Mouse (Mus musculus): ENCODE measurements around the gene Clp1. TPM values are rescaled to one million over a fixed set of nuclear protein-coding genes. Genes with fewer than 3 reads are reported as not detected.

The Clp1 gene
- total RNA-seq (2023), result 10 to 100 TPM; 16.9 to 19.8 TPM

DNA sequence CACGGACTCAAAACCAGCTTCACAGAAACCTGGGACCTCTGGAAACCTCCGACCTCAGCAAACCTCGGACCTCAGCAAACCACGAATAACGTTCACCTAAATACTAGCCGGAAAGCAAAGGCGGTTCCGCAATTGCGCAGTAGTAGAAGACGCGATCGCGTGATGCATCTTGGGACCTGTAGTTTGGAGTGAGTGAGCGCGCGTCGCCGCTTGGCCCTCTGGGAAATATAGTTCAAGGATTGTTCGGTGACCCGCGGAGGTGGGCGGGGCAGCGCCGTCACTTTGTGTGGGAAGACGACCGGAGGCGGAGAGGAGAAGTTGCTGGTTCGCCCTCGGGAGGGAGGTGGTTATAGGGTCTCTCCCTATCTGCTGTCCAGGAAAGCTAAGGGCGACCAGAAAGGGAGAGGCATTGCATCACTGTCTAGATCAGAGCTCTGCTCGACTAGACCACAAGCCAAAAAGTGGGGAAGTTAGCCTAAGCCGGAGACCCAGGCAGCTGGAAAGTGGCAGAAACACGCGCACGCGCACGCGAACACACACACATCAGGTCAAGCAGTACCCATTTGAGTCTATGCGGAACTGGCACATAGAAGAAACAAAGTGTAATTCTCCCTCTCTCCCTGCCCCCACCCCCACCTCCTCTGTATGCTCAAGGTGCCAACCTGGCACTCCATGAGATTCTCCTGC lies at the start of gene Clp1:
Gene Clp1 (minus strand): TSS at position 179 of the 687 bp plus-strand sequence.

DNA sequence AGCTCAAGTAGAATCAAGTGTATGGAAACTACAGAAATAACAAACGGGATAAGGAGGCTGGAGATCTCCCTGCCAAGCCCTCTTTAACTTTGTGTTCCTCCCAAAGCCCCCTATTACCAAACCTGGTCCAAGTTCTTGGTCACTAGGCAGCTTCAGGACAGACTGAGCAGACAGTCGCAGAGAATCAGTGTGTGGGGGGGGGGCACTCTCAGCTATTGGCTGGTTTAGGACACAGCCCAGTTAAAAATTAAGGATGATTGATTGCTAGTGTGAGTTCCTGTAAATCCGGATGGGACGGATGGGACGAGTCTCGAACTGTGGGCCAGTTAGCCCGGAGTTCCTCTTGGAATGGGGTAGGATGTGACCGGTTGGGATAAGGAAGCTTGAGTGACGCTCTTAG lies 48.1 kb upstream of the Clp1 start, which contains the start of gene Serping1:
Gene Serping1 (minus strand): TSS at position 204 of the 400 bp plus-strand sequence.

DNA sequence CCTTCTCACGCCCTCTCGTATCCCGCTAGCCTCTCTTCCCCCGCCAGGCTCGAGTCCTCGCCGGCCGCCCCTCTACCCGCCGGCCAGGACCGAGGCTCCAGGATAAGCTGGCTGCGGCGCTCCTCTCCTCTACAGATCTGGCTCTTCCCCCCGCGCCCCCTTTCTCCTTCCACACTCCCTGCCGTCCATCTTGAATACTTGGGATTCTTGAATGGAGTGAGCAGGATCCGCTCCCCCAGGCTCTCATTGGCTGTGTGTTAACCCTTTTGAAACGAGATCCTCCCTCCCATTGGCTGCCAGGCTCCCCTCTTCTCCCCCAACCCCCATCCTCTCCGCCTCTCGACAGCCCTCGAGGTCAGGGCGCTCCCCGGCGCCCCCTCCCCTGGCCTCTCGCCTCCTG lies 16.4 kb upstream of the Clp1 start, which contains the start of gene Gm19426:
Gene Gm19426 (minus strand): TSS at position 95 of the 400 bp plus-strand sequence.

DNA sequence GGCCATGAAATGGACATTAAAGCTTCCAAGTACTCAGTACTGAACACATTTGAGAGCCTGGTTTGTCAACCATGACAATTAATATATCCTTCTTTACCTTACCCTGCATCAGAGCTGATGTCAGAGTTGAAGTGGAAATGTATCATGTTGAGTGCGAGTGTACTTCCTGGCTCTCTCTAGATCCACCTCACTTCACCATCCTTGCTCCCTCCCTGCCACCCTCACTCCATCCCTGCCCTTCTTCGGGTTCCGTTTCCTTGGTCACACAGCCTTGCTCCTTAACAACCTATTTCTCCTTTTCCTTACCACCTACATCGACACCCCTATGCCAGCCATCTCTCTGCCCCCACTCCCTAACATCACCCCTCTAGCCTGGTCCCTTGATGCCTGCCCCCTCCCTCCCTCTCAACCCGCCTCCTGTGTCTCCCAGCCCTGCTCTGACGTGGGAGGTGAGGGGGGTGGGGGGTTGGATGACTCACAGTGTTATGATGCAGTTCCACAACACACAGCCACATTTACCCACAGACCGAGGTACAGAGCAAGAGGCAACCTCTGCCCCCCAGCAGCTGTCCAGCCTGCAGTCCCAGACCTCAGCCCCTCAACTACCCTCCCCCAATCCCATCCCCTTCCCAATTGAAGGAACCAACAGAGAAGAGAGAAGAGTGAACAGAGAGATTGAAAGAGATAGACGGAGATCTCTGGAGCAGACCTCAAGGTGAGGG lies 6.6 kb upstream of the Clp1 start, which contains the start of gene Ypel4:
Gene Ypel4 (plus strand): TSS at position 480 of the 722 bp plus-strand sequence.

DNA sequence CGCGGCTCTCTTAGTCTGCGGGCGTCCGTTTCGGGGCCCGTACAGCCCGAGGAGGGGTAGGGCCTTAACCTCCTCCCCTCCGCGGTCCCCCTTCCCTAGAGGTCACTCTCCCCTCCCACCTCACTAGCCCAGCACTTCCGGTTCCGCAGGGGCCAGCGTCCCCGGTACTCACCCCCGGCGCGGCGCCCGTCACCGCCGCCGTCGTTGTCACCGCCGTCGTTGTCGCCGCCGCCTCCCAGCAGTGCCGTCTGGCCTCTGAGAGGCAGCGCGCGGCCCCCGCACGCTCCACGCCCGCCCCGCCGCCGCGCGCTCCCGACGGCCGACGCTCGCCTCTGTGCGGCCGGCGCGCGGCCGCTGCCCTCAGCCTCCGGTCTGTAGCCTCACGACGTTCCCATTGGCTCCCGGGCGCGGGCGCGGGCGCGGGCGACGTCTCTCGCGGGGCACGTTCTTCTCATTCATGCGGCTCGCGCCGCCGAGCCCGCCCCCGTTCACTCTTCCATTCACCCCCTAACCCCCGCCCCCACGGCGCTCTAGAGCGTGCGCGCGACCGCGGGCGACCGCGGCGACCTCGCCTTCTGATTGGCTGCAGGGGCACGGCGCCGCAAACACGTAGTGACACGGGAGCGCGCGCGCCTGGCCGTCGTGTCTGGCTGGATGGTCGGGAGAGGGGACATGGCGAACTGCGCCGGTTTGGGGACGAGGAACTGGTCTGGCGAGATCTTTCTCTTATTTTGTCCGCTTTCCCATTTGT lies 12.2 kb downstream of the Clp1 start, which contains the start of gene Zdhhc5:
Gene Zdhhc5 (minus strand): TSS at position 370 of the 751 bp plus-strand sequence.

DNA sequence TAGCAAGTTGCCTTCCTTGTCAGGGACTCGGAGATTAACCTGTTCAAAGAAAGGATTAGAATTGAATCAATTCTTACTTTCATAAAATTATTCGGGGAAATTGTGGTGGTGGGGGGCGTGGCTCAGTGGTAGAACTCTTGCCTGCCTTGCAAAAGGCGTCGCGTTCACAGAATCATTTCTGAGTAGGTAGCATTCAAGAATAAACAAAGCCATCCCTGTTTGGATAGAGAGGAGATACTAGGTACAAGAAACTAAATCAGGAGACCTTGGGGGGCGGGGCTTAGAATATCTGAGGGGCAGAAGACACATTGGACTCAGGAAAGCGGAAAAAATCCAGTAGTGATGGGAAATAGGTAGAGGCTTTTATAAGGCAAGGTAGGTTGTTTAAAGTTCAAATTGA lies 48.1 kb downstream of the Clp1 start, which contains the start of gene Tmx2:
Gene Tmx2 (minus strand): TSS at position 125 of the 400 bp plus-strand sequence.

DNA sequence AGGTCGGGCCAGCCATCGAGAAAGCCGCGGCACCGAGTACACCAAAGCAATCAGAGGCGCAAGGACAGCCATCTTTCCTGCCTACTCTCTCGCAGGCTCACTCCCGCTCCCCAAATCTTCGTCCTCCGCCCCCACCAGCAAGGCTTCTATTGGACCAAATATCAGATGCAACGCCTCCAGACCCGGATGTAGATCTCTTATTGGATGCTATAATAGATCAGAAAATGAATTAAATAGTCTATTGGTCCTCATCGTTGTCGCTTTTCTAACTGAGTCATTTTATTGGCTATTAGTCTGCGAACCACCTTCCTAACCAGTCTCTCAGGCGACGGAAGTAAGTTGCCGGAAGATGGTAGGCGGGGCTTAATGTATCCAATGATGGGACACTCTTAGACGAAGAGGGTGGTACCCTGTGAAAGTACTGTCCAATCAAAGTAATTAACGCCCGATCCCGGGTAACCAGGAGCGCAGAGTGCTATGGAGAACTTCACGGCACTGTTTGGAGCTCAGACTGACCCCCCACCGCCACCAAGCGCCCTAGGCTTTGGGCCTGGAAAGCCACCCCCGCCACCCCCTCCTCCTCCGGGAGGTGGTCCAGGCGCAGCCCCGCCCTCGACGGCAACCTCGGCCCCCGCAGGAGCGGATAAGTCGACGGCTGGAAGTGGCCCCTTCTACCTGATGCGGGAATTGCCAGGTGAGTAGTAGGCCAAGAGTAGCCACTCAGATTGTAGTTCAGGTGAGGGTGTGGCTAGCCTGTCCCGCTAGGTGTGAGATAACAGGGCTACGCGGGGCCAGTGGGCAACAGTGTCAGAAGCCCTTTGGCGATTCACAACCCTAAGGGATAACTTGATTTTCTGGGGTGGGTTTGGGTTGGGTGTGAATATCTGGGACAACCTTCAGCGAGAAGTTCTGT lies 48.9 kb downstream of the Clp1 start, which contains the start of the genes Gm28635 and Med19:
Gene Gm28635 (minus strand): TSS at position 74 of the 913 bp plus-strand sequence.
Gene Med19 (plus strand): TSS at position 435 of the 913 bp plus-strand sequence.

Other genes with a start within 250 kb of the Clp1 start
- 10 to 100 TPM; 13.2 to 17.4 TPM for gene Ctnnd1, start 76.6 kb downstream of the Clp1 start, total RNA-seq (2023)
- gene Btbd18, start 68.3 kb downstream of the Clp1 start, total RNA-seq (2023), result under 1 TPM in 1 of 2 experiments, not detected in 1; 0.18 TPM
- gene Selenoh, start 56.6 kb downstream of the Clp1 start, total RNA-seq (2023), result 10 to 100 TPM; 46.1 to 47.8 TPM
- gene Gm28635, start 49.3 kb downstream of the Clp1 start, total RNA-seq (2023), result not detected
- gene Med19, start 48.9 kb downstream of the Clp1 start, total RNA-seq (2023), result 10 to 100 TPM in 1 of 2 experiments, 1 to 10 TPM in 1; 8.3 to 10.0 TPM
- 10 to 100 TPM; 16.9 to 22.5 TPM for gene Tmx2, start 48.2 kb downstream of the Clp1 start, total RNA-seq (2023)
- gene Zdhhc5, start 12.2 kb downstream of the Clp1 start, total RNA-seq (2023), result 10 to 100 TPM; 41.2 to 41.4 TPM
- 1 to 10 TPM; 2.8 to 5.5 TPM for gene Ypel4, start 6.7 kb upstream of the Clp1 start, total RNA-seq (2023)
- gene Gm19426, start 16.3 kb upstream of the Clp1 start, total RNA-seq (2023), result not detected
- under 1 TPM; 0.38 to 0.55 TPM for gene Serping1, start 48.1 kb upstream of the Clp1 start, total RNA-seq (2023)
- gene Ube2l6, start 71.5 kb upstream of the Clp1 start, total RNA-seq (2023), result 10 to 100 TPM; 24.8 to 32.7 TPM
- not detected for gene Smtnl1, start 95.3 kb upstream of the Clp1 start, total RNA-seq (2023)
- gene Timm10, start 99.6 kb upstream of the Clp1 start, total RNA-seq (2023), result 1 to 10 TPM; 6.8 to 7.5 TPM
- 10 to 100 TPM; 12.0 to 18.7 TPM for gene Slc43a1, start 111.5 kb upstream of the Clp1 start, total RNA-seq (2023)
- not detected for gene Rtn4rl2, start 159.4 kb upstream of the Clp1 start, total RNA-seq (2023)
- gene Slc43a3, start 209.2 kb upstream of the Clp1 start, total RNA-seq (2023), result 10 to 100 TPM; 56.8 to 83.3 TPM